Mouse (Mus musculus): ENCODE results near the gene Galntl6.

GRCm38 (mm10) chr8:57737281-57737680, 1175.2 kb downstream of the Galntl6 start:
- TF ChIP-seq CTCF (IDR thresholded peaks at IDR 0.05; ENCODE audit: borderline replicate concordance, insufficient read depth, low read depth, low read length) (no peak), POLR2A (IDR thresholded peaks at IDR 0.05; ENCODE audit: borderline replicate concordance, insufficient read depth, low read length) (no peak)

All from cerebellum, adult 2 months (tissue).